Mouse (Mus musculus): Measurements from ENCODE around the gene Vac14. TPM values are rescaled to one million over a fixed set of nuclear protein-coding genes. Genes with fewer than 3 reads are reported as not detected.

Gene Vac14
- polyA plus RNA-seq, 2 experiments: 19.1 to 24.8 TPM

- no peaks in the 10 kb centered on the region for H3K27me3 ChIP-seq (ENCODE audit: control insufficient read depth, insufficient read depth, low read length)
- H3K9me3 ChIP-seq (ENCODE audit: control insufficient read depth, low read length): no peaks in the 10 kb centered on the region
- H3K4me1 ChIP-seq (ENCODE audit: control insufficient read depth, insufficient read depth, low read length): peaks cover 4% of the 10 kb centered on the region; the same call in 1 of the 2 replicates
- ATAC-seq (ENCODE audit: low FRiP score, low read depth) (no peak), DNase-seq (ENCODE audit: low spot score) (peak; percentile 68)
- 64% methylated on average over 6 of the region's 6 CpGs for WGBS
- peaks cover 4% of the 10 kb centered on the region; the same call in 1 of the 2 replicates for H3K36me3 ChIP-seq (ENCODE audit: control insufficient read depth, insufficient read depth, low read length)
- H3K4me2 ChIP-seq (replicated peaks; ENCODE audit: low read depth, low read length, severe bottlenecking): no peak overlapping the region
- TF ChIP-seq POLR2A (IDR thresholded peaks at IDR 0.05; ENCODE audit: borderline replicate concordance, extremely low read depth, insufficient read depth, insufficient read length): no peak
- no peak overlapping the region for H3K9ac ChIP-seq (ENCODE audit: low read depth, low read length, severe bottlenecking)
- peak overlapping the region; percentile 30 for H3K27ac ChIP-seq (replicated peaks; ENCODE audit: low read depth, low read length)
- H3K4me3 ChIP-seq (replicated peaks; ENCODE audit: low read length): no peak overlapping the region
These were observed 52.9 kb downstream of the Vac14 start for GRCm38 (mm10) chr8:110671309-110671708.

DNA sequence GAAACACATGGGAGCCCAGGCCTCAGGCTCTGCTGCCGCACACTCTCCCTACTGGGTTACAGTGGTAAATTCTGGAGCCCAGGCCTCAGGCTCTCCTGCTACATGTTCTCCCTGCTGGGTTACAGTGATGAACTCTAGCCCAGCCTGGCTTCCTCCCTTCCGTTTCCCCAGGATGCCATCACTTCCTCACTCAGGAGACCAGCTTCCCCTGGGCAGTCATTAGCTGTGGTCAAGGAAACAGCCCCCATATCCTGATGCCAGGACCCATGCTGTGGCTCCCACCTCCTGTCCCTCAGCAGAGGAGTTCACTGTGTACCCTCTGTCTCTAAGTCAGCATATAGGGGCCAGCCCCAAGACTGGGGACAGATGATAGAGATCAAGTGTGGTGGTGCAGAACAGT lies 53.7 kb downstream of the Vac14 start:
- TF ChIP-seq POLR2A (IDR thresholded peaks at IDR 0.05; ENCODE audit: borderline replicate concordance, extremely low read depth, insufficient read depth, insufficient read length): no peak
- 72% methylated on average over 2 of the region's 2 CpGs for WGBS
- ATAC-seq (ENCODE audit: low FRiP score, low read depth) (no peak), DNase-seq (ENCODE audit: low spot score) (no peak)
- H3K27ac ChIP-seq (replicated peaks; ENCODE audit: low read depth, low read length): peak overlapping the region; percentile 30; the same call in 1 of the 2 replicates
- no peak overlapping the region for H3K9ac ChIP-seq (ENCODE audit: low read depth, low read length, severe bottlenecking)
- H3K4me3 ChIP-seq (replicated peaks; ENCODE audit: low read length): no peak overlapping the region
- H3K27me3 ChIP-seq (ENCODE audit: control insufficient read depth, insufficient read depth, low read length): no peaks in the 10 kb centered on the region
- no peaks in the 10 kb centered on the region for H3K9me3 ChIP-seq (ENCODE audit: control insufficient read depth, low read length)
- peaks cover 10% of the 10 kb centered on the region; the same call in 1 of the 2 replicates for H3K4me1 ChIP-seq (ENCODE audit: control insufficient read depth, insufficient read depth, low read length)
- no peak overlapping the region for H3K4me2 ChIP-seq (replicated peaks; ENCODE audit: low read depth, low read length, severe bottlenecking)
- H3K36me3 ChIP-seq (ENCODE audit: control insufficient read depth, insufficient read depth, low read length): peaks cover 4% of the 10 kb centered on the region; the same call in 1 of the 2 replicates

GRCm38 (mm10) chr8:110673168-110673567 lies 54.8 kb downstream of the Vac14 start:
- DNase-seq (ENCODE audit: low spot score): no peak

GRCm38 (mm10) chr8:110674589-110674988 lies 56.2 kb downstream of the Vac14 start:
- H3K4me1 ChIP-seq (ENCODE audit: control insufficient read depth, insufficient read depth, low read length): peaks cover 13% of the 10 kb centered on the region; the same call in 1 of the 2 replicates

More at GRCm38 (mm10) chr8:110673168-110673567, 54.8 kb downstream of the Vac14 start:
- Histone ChIP-seq H3K27me3 (ENCODE audit: control insufficient read depth, insufficient read depth, low read length) (no peaks in the 10 kb centered on the region), H3K4me1 (ENCODE audit: control insufficient read depth, insufficient read depth, low read length) (peaks cover 13% of the 10 kb centered on the region; the same call in 1 of the 2 replicates), H3K9ac (ENCODE audit: low read depth, low read length, severe bottlenecking) (no peak overlapping the region), H3K36me3 (ENCODE audit: control insufficient read depth, insufficient read depth, low read length) (peaks cover 4% of the 10 kb centered on the region; the same call in 1 of the 2 replicates), H3K4me2 (replicated peaks; ENCODE audit: low read depth, low read length, severe bottlenecking) (no peak overlapping the region), H3K27ac (replicated peaks; ENCODE audit: low read depth, low read length) (no peak overlapping the region), H3K9me3 (ENCODE audit: control insufficient read depth, low read length) (no peaks in the 10 kb centered on the region), H3K4me3 (replicated peaks; ENCODE audit: low read length) (no peak overlapping the region)
- WGBS: 44% methylated on average over 2 of the region's 2 CpGs
- ATAC-seq (ENCODE audit: low FRiP score, low read depth): no peak
- no peak for TF ChIP-seq POLR2A (IDR thresholded peaks at IDR 0.05; ENCODE audit: borderline replicate concordance, extremely low read depth, insufficient read depth, insufficient read length)

GRCm38 (mm10) chr8:110676702-110677101 lies 58.3 kb downstream of the Vac14 start:
- H3K4me2 ChIP-seq (replicated peaks; ENCODE audit: low read depth, low read length, severe bottlenecking): no peak overlapping the region
- H3K27ac ChIP-seq (replicated peaks; ENCODE audit: low read depth, low read length): peak overlapping the region; percentile 72
- DNase-seq (ENCODE audit: low spot score) (peak; percentile 88), ATAC-seq (ENCODE audit: low FRiP score, low read depth) (peak; percentile 87)
- H3K9me3 ChIP-seq (ENCODE audit: control insufficient read depth, low read length): no peaks in the 10 kb centered on the region
- H3K4me1 ChIP-seq (ENCODE audit: control insufficient read depth, insufficient read depth, low read length): peaks cover 13% of the 10 kb centered on the region; the same call in 1 of the 2 replicates
- 0 out of 2 replicates have a peak overlapping the region, but pooled peaks have one; percentile 17 for H3K9ac ChIP-seq (ENCODE audit: low read depth, low read length, severe bottlenecking)
- 34% methylated on average over 5 of the region's 5 CpGs for WGBS
- no peak overlapping the region for H3K4me3 ChIP-seq (replicated peaks; ENCODE audit: low read length)
- TF ChIP-seq POLR2A (IDR thresholded peaks at IDR 0.05; ENCODE audit: borderline replicate concordance, extremely low read depth, insufficient read depth, insufficient read length): no peak
- peaks cover 7% of the 10 kb centered on the region; the same call in 1 of the 2 replicates for H3K36me3 ChIP-seq (ENCODE audit: control insufficient read depth, insufficient read depth, low read length)
- H3K27me3 ChIP-seq (ENCODE audit: control insufficient read depth, insufficient read depth, low read length): no peaks in the 10 kb centered on the region

More at GRCm38 (mm10) chr8:110674589-110674988, 56.2 kb downstream of the Vac14 start:
- Histone ChIP-seq H3K4me3 (replicated peaks; ENCODE audit: low read length) (no peak overlapping the region), H3K27me3 (ENCODE audit: control insufficient read depth, insufficient read depth, low read length) (no peaks in the 10 kb centered on the region), H3K36me3 (ENCODE audit: control insufficient read depth, insufficient read depth, low read length) (peaks cover 7% of the 10 kb centered on the region; the same call in 1 of the 2 replicates), H3K4me2 (replicated peaks; ENCODE audit: low read depth, low read length, severe bottlenecking) (no peak overlapping the region), H3K9ac (ENCODE audit: low read depth, low read length, severe bottlenecking) (no peak overlapping the region), H3K9me3 (ENCODE audit: control insufficient read depth, low read length) (no peaks in the 10 kb centered on the region), H3K27ac (replicated peaks; ENCODE audit: low read depth, low read length) (no peak overlapping the region)
- no peak for ATAC-seq (ENCODE audit: low FRiP score, low read depth)
- DNase-seq (ENCODE audit: low spot score): no peak
- WGBS: 100% methylated on average over 1 of the region's 1 CpGs
- TF ChIP-seq POLR2A (IDR thresholded peaks at IDR 0.05; ENCODE audit: borderline replicate concordance, extremely low read depth, insufficient read depth, insufficient read length): no peak
